Mouse (Mus musculus): ENCODE results near the gene Rhbdl3.

Rhbdl3 gene

GRCm38 (mm10) chr11:80384461-80384860 lies 83.7 kb downstream of the Rhbdl3 start:
- DNase-seq (ENCODE audit: low spot score) = no peak

GRCm38 (mm10) chr11:80385055-80385454 lies 84.3 kb downstream of the Rhbdl3 start:
- no peak for DNase-seq (ENCODE audit: low spot score)

GRCm38 (mm10) chr11:80386790-80387189 lies 86.1 kb downstream of the Rhbdl3 start:
- DNase-seq (ENCODE audit: low spot score) = no peak

GRCm38 (mm10) chr11:80389885-80390284 lies 89.2 kb downstream of the Rhbdl3 start:
- no peak for DNase-seq (ENCODE audit: low spot score)

- DNase-seq (ENCODE audit: low spot score) = no peak
These were observed 90.9 kb downstream of the Rhbdl3 start for GRCm38 (mm10) chr11:80391407-80392120.

- no peak for DNase-seq (ENCODE audit: low spot score)
These were observed 95.2 kb downstream of the Rhbdl3 start for GRCm38 (mm10) chr11:80395930-80396329.

- no peak for DNase-seq (ENCODE audit: low spot score)
These were observed 95.9 kb downstream of the Rhbdl3 start for GRCm38 (mm10) chr11:80396617-80397016.

All from ovary, adult 18-20 months (tissue).